Mouse (Mus musculus): ENCODE results near the gene 1700057G04Rik. TPM values are rescaled to one million over a fixed set of nuclear protein-coding genes. Genes with fewer than 3 reads are reported as not detected.

Gene 1700057G04Rik
- polyA plus RNA-seq, 1 experiment from 2014 or later: not detected

DNA sequence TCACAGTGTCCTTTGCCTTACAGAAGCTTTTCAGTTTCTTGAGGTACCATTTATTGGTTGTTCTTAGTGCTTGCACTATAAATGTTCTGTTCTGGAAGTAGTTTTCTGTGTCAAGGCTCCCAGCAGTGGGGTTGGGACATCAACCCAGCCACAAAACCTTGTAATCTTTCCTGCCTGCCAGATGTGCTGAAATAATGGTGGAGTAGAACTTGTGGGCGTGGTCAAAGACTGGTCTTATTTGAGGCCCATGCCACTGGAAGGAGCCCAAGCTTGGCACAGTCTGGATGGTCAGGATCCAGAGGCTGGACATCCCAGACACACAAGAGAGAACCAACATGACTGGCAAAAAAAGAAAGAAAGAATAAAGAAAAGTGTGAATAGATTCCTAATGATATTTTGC lies 78.2 kb downstream of the 1700057G04Rik start:
- Histone ChIP-seq H3K27ac (no peak overlapping the region), H3K4me3 (no peak overlapping the region), H3K36me3 (no peaks in the 10 kb centered on the region), H3K27me3 (no peaks in the 10 kb centered on the region), H3K9ac (no peak overlapping the region), H3K9me3 (replicated peaks) (no peaks in the 10 kb centered on the region), H3K4me2 (no peak overlapping the region), H3K4me1 (replicated peaks) (no peaks in the 10 kb centered on the region)
- no peak for ATAC-seq (replicated peaks; ENCODE audit: insufficient number of reproducible peaks, insufficient read depth, low FRiP score, low read depth)
- 61% methylated on average over 1 of the region's 1 CpGs for WGBS

DNA sequence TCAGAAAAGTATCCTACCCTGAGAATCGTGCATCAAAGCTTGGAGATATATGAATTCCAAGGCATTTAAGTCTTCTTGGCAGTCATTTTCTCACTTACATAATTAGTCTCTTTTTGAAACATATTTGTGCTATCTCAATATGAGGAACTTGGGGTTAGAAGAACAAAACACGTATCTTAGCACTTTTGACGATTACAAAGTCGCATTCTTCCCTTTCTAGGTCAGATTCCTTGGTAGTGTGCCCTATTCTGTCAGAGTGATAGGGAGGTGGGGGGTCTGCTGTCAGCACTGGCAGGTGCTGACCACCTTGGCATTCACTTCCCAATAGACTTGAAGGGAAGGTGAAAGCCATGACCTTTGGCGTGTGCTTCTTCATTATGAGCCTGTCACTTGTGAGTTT lies 93.5 kb downstream of the 1700057G04Rik start:
- WGBS: 53% methylated on average over 5 of the region's 5 CpGs
- Histone ChIP-seq H3K36me3 (no peaks in the 10 kb centered on the region), H3K9ac (no peak overlapping the region), H3K9me3 (replicated peaks) (no peaks in the 10 kb centered on the region), H3K27me3 (no peaks in the 10 kb centered on the region), H3K4me2 (no peak overlapping the region), H3K4me1 (replicated peaks) (no peaks in the 10 kb centered on the region), H3K4me3 (no peak overlapping the region), H3K27ac (no peak overlapping the region)
- ATAC-seq (replicated peaks; ENCODE audit: insufficient number of reproducible peaks, insufficient read depth, low FRiP score, low read depth): no peak

Small RNA genes within 50 kb of the gene (microRNA-seq; reads per million reads assigned to microRNA genes)
- not detected for gene Mir6386

Other genes starting within 250 kb of the 1700057G04Rik start
- not detected in 2 replicates for gene Plscr5, start 116.4 kb upstream of the 1700057G04Rik start, polyA plus RNA-seq (2015; fragmentation: Nextera tagmentation; extraction: Ambion mirVana)
- 25.0 and 25.2 TPM in 2 replicates for gene Plscr1, start 59.6 kb upstream of the 1700057G04Rik start, polyA plus RNA-seq (2015; fragmentation: Nextera tagmentation; extraction: Ambion mirVana)
- gene Plscr2, start 33.8 kb upstream of the 1700057G04Rik start, polyA plus RNA-seq (2015; fragmentation: Nextera tagmentation; extraction: Ambion mirVana): 8.5 and 11.5 TPM in 2 replicates
- gene Plscr4, start 148.0 kb downstream of the 1700057G04Rik start, polyA plus RNA-seq (2015; fragmentation: Nextera tagmentation; extraction: Ambion mirVana): 6.3 and 7.5 TPM in 2 replicates
- 33.2 and 33.8 TPM in 2 replicates for gene Plod2, start 232.8 kb downstream of the 1700057G04Rik start, polyA plus RNA-seq (2015; fragmentation: Nextera tagmentation; extraction: Ambion mirVana)

Data from heart, embryonic 15.5 days (tissue).